Mouse (Mus musculus) lung, embryonic 15.5 days (tissue): ENCODE data around the gene Gm10354. TPM values are rescaled to one million over a fixed set of nuclear protein-coding genes. Genes with fewer than 3 reads are reported as not detected.
"Not testable (repeated sequence)": the region's sequence is repeated elsewhere in the genome, so short reads cannot be mapped to it uniquely, and the experiment has no call there.

Experiments
- ATAC-seq: fragments of 200-750 bp; cut with Nextera tagmentation; 2 replicates; pipeline ENCODE4 v1.8.0; 2017; ENCODE audit warnings: moderate number of reproducible peaks, borderline replicate concordance; ENCODE audit not compliant: low FRiP score, low TSS enrichment; ENCODE audit errors: extremely low read depth
- H3K27ac ChIP-seq: fragments of 300-500 bp; sonication (generic); 2 replicates; pipeline ENCODE4 v1.5.1; 2015; ENCODE audit warnings: moderate library complexity, mild to moderate bottlenecking, inconsistent platforms
- H3K27me3 ChIP-seq: fragments of 300-500 bp; sonication (generic); 2 replicates; pipeline ENCODE4 v1.6.1; 2015; ENCODE audit warnings: inconsistent platforms
- H3K36me3 ChIP-seq: fragments of 300-500 bp; sonication (generic); 2 replicates; pipeline ENCODE4 v1.6.1; 2015; ENCODE audit warnings: inconsistent platforms
- H3K4me1 ChIP-seq: fragments of 300-500 bp; sonication (generic); 2 replicates; pipeline ENCODE4 v1.6.1; 2015; ENCODE audit warnings: inconsistent platforms
- H3K4me2 ChIP-seq: fragments of 300-500 bp; sonication (generic); 2 replicates; pipeline ENCODE4 v1.6.1; 2015; ENCODE audit warnings: inconsistent platforms, mild to moderate bottlenecking, moderate library complexity
- H3K4me3 ChIP-seq: fragments of 300-500 bp; sonication (generic); 2 replicates; pipeline ENCODE4 v1.5.1; 2015; ENCODE audit warnings: mild to moderate bottlenecking, inconsistent platforms
- H3K9ac ChIP-seq: fragments of 300-500 bp; sonication (generic); 2 replicates; pipeline ENCODE4 v1.6.1; 2015; ENCODE audit warnings: inconsistent platforms
- H3K9me3 ChIP-seq: fragments of 300-500 bp; sonication (generic); 2 replicates; pipeline ENCODE4 v1.6.1; 2016; ENCODE audit warnings: inconsistent platforms
- WGBS: fragments of 180-500 bp; shearing (Covaris S2); methylation state at CpG from one replicate; pipeline ENCODE4 v1.1.7; 2015; 5-methylcytosine and 5-hydroxymethylcytosine counted together
- polyA plus RNA-seq: library from polyadenylated mRNA; unstranded; fragments of >200 nt; fragmentation: Nextera tagmentation; extraction: Ambion mirVana; gene quantifications from 2 replicates; pipeline ENCODE4 v1.2.1, GENCODE M21; 2015

Gm10354 gene
- polyA plus RNA-seq, 1 experiment from 2014 or later: not detected

- 52% methylated on average over 4 of the region's 4 CpGs for WGBS
- H3K27me3 ChIP-seq, ATAC-seq: not testable (repeated sequence)
These were observed 31.1 kb downstream of the Gm10354 start for GRCm38 (mm10) chr5:14947482-14948198.

DNA sequence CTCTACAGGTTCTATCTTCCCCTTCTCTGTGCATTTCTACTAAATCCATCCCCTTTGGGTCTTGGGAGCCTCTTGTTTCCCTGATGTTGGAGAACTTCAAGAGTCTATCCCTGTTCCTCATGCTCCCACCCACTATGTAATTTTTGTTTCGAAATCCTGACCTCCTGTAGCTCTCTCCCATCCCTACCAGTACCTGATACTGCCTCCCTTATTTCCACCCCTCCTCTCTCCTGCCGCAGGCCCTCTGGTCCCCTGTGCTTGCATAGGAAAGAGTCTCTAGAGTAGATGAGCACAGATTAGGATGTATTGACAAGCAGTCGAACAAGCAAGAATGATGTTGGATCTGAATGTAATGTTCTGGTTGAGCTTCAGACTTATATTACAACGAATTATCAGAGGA is 33.2 kb downstream of the Gm10354 start:
- WGBS: 42% methylated on average over 4 of the region's 4 CpGs
- not testable (repeated sequence) for H3K27ac ChIP-seq, H3K4me3 ChIP-seq, H3K9ac ChIP-seq, H3K4me2 ChIP-seq, H3K4me1 ChIP-seq, H3K36me3 ChIP-seq, ATAC-seq, H3K27me3 ChIP-seq, H3K9me3 ChIP-seq

More at GRCm38 (mm10) chr5:14947482-14948198, 31.1 kb downstream of the Gm10354 start:
- not testable (repeated sequence) for H3K36me3 ChIP-seq, H3K27ac ChIP-seq, H3K9me3 ChIP-seq, H3K4me1 ChIP-seq, H3K9ac ChIP-seq, H3K4me2 ChIP-seq, H3K4me3 ChIP-seq

GRCm38 (mm10) chr5:14941043-14941442 is 37.7 kb downstream of the Gm10354 start:
- not testable (repeated sequence) for H3K27ac ChIP-seq, ATAC-seq
- WGBS: 83% methylated on average over 1 of the region's 1 CpGs

DNA sequence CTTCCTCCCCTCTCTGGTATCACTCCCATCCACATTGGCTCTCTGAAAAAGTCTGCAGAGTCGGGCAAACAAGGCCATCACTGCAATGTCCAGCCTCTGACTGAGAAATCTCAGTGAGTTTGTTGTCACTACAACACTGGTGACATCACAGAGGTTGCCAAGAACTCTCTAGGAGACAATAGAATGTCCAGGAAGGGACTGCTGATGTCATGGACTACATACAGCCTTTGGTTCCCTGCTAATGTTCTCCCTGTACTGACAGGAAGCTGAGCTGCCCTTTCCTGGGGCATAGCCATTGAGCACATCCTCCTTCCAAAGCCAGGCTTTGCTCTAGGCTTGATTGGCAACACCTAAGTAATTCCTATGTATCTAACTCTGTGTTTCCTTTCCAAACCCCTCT is 40.4 kb downstream of the Gm10354 start, which contains the start of gene Speer4e:
Gene Speer4e (minus strand): TSS at position 101 of the 400 bp plus-strand sequence.
- H3K4me3 ChIP-seq, H3K27ac ChIP-seq, H3K9me3 ChIP-seq, H3K4me2 ChIP-seq, H3K4me1 ChIP-seq, H3K27me3 ChIP-seq, H3K36me3 ChIP-seq, H3K9ac ChIP-seq, ATAC-seq: not testable (repeated sequence)
- 41% methylated on average over 1 of the region's 1 CpGs for WGBS

More at GRCm38 (mm10) chr5:14941043-14941442, 37.7 kb downstream of the Gm10354 start:
- H3K9me3 ChIP-seq, H3K27me3 ChIP-seq, H3K4me1 ChIP-seq, H3K36me3 ChIP-seq, H3K9ac ChIP-seq, H3K4me2 ChIP-seq, H3K4me3 ChIP-seq: not testable (repeated sequence)

- ATAC-seq, H3K27me3 ChIP-seq, H3K9ac ChIP-seq, H3K4me1 ChIP-seq, H3K4me2 ChIP-seq, H3K27ac ChIP-seq, H3K4me3 ChIP-seq, H3K36me3 ChIP-seq, H3K9me3 ChIP-seq: not testable (repeated sequence)
- WGBS: 67% methylated on average over 5 of the region's 6 CpGs
These were observed 45.0 kb downstream of the Gm10354 start for GRCm38 (mm10) chr5:14933721-14934120.

DNA sequence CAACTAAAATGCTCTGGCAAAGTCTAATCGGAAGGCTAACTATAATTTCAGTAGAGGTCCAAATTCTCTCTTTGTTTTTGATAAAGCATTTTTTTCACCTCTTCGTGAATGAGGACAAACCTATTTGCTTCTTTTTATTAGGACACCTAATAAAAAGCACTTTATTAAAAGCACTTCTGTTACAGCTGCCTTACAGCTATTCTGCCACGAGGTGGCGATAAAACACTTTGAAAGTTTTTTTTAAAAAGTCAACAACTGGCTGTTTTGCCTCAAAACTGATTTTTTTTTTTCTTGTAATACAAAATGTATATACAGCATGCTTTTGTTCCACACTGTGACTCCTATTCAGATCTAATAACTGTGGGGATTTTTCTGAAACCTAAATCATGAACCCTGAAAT is 51.7 kb downstream of the Gm10354 start:
- H3K9me3 ChIP-seq, H3K4me3 ChIP-seq, H3K36me3 ChIP-seq, ATAC-seq, H3K27ac ChIP-seq, H3K4me2 ChIP-seq, H3K27me3 ChIP-seq, H3K9ac ChIP-seq, H3K4me1 ChIP-seq: not testable (repeated sequence)
- WGBS: 29% methylated on average over 4 of the region's 4 CpGs

Other genes with a start within 250 kb of the Gm10354 start
- gene Gm9758, start 64.0 kb downstream of the Gm10354 start, polyA plus RNA-seq: not detected in 2 replicates
- not detected in 2 replicates for gene Speer4e, start 40.5 kb downstream of the Gm10354 start, polyA plus RNA-seq
- not detected in 2 replicates for gene Gm17019, start 54.1 kb upstream of the Gm10354 start, polyA plus RNA-seq